Mouse (Mus musculus) brain, embryonic 14.5 days (tissue): ENCODE measurements around the gene Ebf3.

Experiments used
- CTCF ChIP-seq: fragments of 200-500 bp; IDR thresholded peaks from 2 replicates; pipeline ENCODE4 v1.5.1; 2012; ENCODE audit warnings: inconsistent platforms, mild to moderate bottlenecking, moderate library complexity, borderline replicate concordance; ENCODE audit not compliant: insufficient read depth, insufficient read length; ENCODE audit errors: extremely low read depth
- POLR2A ChIP-seq: fragments of 200-500 bp; IDR thresholded peaks from 2 replicates; pipeline ENCODE4 v1.6.1; 2012; ENCODE audit warnings: mild to moderate bottlenecking, inconsistent platforms, borderline replicate concordance; ENCODE audit not compliant: poor library complexity, insufficient read depth, insufficient read length, severe bottlenecking; ENCODE audit errors: extremely low read depth

GRCm38 (mm10) chr7:137237419-137237818 lies 76.8 kb downstream of the Ebf3 start:
- TF ChIP-seq CTCF: no peak
- TF ChIP-seq POLR2A: no peak
